10 mouse cellular contexts compared by ENCODE assay signal in the genomic region with DNA sequence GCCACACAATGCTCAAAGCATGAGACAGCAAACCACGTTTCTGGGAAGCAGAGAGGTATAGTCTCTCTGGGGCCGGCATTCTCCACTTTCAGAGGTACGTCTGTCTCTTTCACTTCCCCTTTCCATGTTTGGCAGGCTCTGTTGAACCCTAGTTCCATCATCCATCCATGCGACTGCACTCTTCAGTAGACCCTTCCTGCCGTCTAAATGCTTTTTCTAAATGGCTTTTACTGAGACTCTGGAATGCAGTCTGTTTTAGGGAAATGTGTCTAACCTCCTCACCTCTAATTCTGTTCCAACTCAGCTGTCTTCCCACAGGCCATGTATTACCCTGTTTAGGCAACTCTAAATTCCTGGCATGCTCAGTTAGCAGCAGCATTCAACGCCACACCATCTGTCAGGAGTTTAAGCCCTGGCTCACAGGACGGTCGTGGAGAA.
DNase-seq lines count a peak whose midpoint lies in the region; ATAC-seq and TF ChIP-seq lines count a peak whose summit lies in the region.
"Had no signal": no experiment of that assay in that cellular context is flagged by ENCODE, and none has a peak within 500 bp of the region (broad histone marks: within the 10 kb centered on the region; RNA-seq: fewer than 3 reads in every experiment).

No protein-coding gene starts in this region.

- no peak for ATAC-seq in intestine, embryonic 14.5 days (replicated peaks; ENCODE audit: low FRiP score, low TSS enrichment, low read depth)
- ATAC-seq in intestine, postnatal 0 days: no peak
- ATAC-seq in common myeloid progenitor, adult 5-6 weeks (replicated peaks; ENCODE audit: low read depth, poor library complexity, severe bottlenecking): peak; percentile 96
- peak; percentile 70 for ATAC-seq in limb, embryonic 14.5 days (ENCODE audit: low FRiP score, low read depth)

- no peaks in the 10 kb centered on the region for H3K27me3 ChIP-seq in intestine, embryonic 14.5 days (replicated peaks; ENCODE audit: control insufficient read depth, insufficient read depth, low read length)
- no peaks in the 10 kb centered on the region for H3K27me3 ChIP-seq in intestine, postnatal 0 days (replicated peaks; ENCODE audit: control insufficient read depth, insufficient read depth, low read length)
- H3K27me3 ChIP-seq in limb, embryonic 14.5 days (ENCODE audit: control insufficient read depth, insufficient read depth, low read length): no peaks in the 10 kb centered on the region

- peak; percentile 52 for DNase-seq in intestine, embryonic 14.5 days (ENCODE audit: low spot score)
- peak; percentile 70 for DNase-seq in A20 (ENCODE audit: low read depth, low spot score)
- DNase-seq in limb, embryonic 14.5 days (ENCODE audit: low spot score): peak; percentile 44
- no peak for DNase-seq in adrenal gland, postnatal 36 days
- DNase-seq in cerebellum, postnatal 36 days: no peak
- DNase-seq in cerebellum, adult 9-11 months: no peak
- DNase-seq: adrenal gland, postnatal 14 days had no signal

- no peak overlapping the region for H3K4me2 ChIP-seq in intestine, embryonic 14.5 days (ENCODE audit: low read length)
- no peak overlapping the region for H3K4me2 ChIP-seq in intestine, postnatal 0 days (replicated peaks; ENCODE audit: low read depth)
- H3K4me2 ChIP-seq in limb, embryonic 14.5 days (replicated peaks; ENCODE audit: low read depth, low read length, severe bottlenecking): no peak overlapping the region

- H3K36me3 ChIP-seq in intestine, embryonic 14.5 days (ENCODE audit: control insufficient read depth, insufficient read depth, low read length): no peaks in the 10 kb centered on the region
- H3K36me3 ChIP-seq in intestine, postnatal 0 days (ENCODE audit: control insufficient read depth, insufficient read depth): no peaks in the 10 kb centered on the region
- no peaks in the 10 kb centered on the region for H3K36me3 ChIP-seq in limb, embryonic 14.5 days (ENCODE audit: control insufficient read depth, insufficient read depth, low read length)
- H3K36me3 ChIP-seq: midbrain, embryonic 10.5 days had no signal

- H3K4me3 ChIP-seq in intestine, embryonic 14.5 days (ENCODE audit: low read depth, low read length): no peak overlapping the region
- H3K4me3 ChIP-seq in intestine, postnatal 0 days (ENCODE audit: low read depth, low read length): no peak overlapping the region
- H3K4me3 ChIP-seq in limb, embryonic 14.5 days (replicated peaks; ENCODE audit: low read length): no peak overlapping the region
- H3K4me3 ChIP-seq: midbrain, embryonic 10.5 days had no signal

- TF ChIP-seq CTCF in intestine, postnatal 0 days (IDR thresholded peaks at IDR 0.05; ENCODE audit: low read depth): no peak

- H3K9me3 ChIP-seq in intestine, embryonic 14.5 days (ENCODE audit: control insufficient read depth, low read length): no peaks in the 10 kb centered on the region
- no peaks in the 10 kb centered on the region for H3K9me3 ChIP-seq in intestine, postnatal 0 days (ENCODE audit: control insufficient read depth)
- no peaks in the 10 kb centered on the region for H3K9me3 ChIP-seq in limb, embryonic 14.5 days (ENCODE audit: control insufficient read depth, low read length)
- H3K9me3 ChIP-seq: midbrain, embryonic 10.5 days had no signal

- 16% methylated on average over 8 of the region's 8 CpGs for WGBS in intestine, embryonic 14.5 days
- 40% methylated on average over 8 of the region's 8 CpGs for WGBS in intestine, postnatal 0 days
- 34% methylated on average over 8 of the region's 8 CpGs for WGBS in limb, embryonic 14.5 days

- no peak for TF ChIP-seq POLR2A in limb, embryonic 14.5 days (IDR thresholded peaks at IDR 0.05; ENCODE audit: borderline replicate concordance, extremely low read depth, insufficient read depth, insufficient read length)

- H3K27ac ChIP-seq in intestine, embryonic 14.5 days (ENCODE audit: low read depth): peak overlapping the region; percentile 29; the same call in 1 of the 2 replicates
- no peak overlapping the region for H3K27ac ChIP-seq in intestine, postnatal 0 days (ENCODE audit: low read depth, low read length)
- no peak overlapping the region; the same call in 1 of the 2 replicates for H3K27ac ChIP-seq in limb, embryonic 14.5 days (replicated peaks; ENCODE audit: low read depth, low read length)
- H3K27ac ChIP-seq: midbrain, embryonic 10.5 days had no signal

- H3K9ac ChIP-seq in intestine, embryonic 14.5 days (ENCODE audit: low read length): no peak overlapping the region
- no peak overlapping the region for H3K9ac ChIP-seq in intestine, postnatal 0 days (ENCODE audit: low read depth, low read length)
- no peak overlapping the region for H3K9ac ChIP-seq in limb, embryonic 14.5 days (ENCODE audit: low read depth, low read length, severe bottlenecking)

- H3K4me1 ChIP-seq in intestine, embryonic 14.5 days (replicated peaks; ENCODE audit: control insufficient read depth, insufficient read depth, low read length): peaks cover 5% of the 10 kb centered on the region; the same call in 1 of the 2 replicates
- H3K4me1 ChIP-seq in intestine, postnatal 0 days (replicated peaks; ENCODE audit: control insufficient read depth, insufficient read depth, low read length): no peaks in the 10 kb centered on the region
- no peaks in the 10 kb centered on the region for H3K4me1 ChIP-seq in limb, embryonic 14.5 days (ENCODE audit: control insufficient read depth, insufficient read depth, low read length)

Comparison
In these comparisons a context has a peak if more than half of its experiments do, and no peak if none do; other contexts are left out.
1. ATAC-seq: peak in common myeloid progenitor, adult 5-6 weeks (single experiment) and limb, embryonic 14.5 days (single experiment); none in intestine, embryonic 14.5 days (single experiment) and intestine, postnatal 0 days (single experiment).
2. DNase-seq: peak in intestine, embryonic 14.5 days (single experiment), A20 (single experiment) and limb, embryonic 14.5 days (single experiment); none in adrenal gland, postnatal 36 days (0 of 2), cerebellum, postnatal 36 days (0 of 2) and cerebellum, adult 9-11 months (single experiment).